Mouse (Mus musculus) gastrocnemius, adult 2 months (tissue): ENCODE data around the gene Psmd12. TPM values are rescaled to one million over a fixed set of nuclear protein-coding genes. Genes with fewer than 3 reads are reported as not detected.

Experiments used
- DNase-seq: peaks from one replicate; pipeline ENCODE4 v3.0.0; 2022
- H3K27ac ChIP-seq: fragments of 200-600 bp; 2 replicates; pipeline ENCODE4 v1.8.1; 2022; ENCODE audit warnings: mild to moderate bottlenecking
- H3K4me3 ChIP-seq: fragments of 200-600 bp; 2 replicates; pipeline ENCODE4 v1.8.1; 2022; ENCODE audit warnings: mild to moderate bottlenecking, moderate library complexity
- CTCF ChIP-seq: fragments of 200-600 bp; IDR thresholded peaks from 2 replicates; pipeline ENCODE4 v1.8.1; 2022; ENCODE audit warnings: antibody characterized with exemption, mild to moderate bottlenecking, moderate library complexity
- intact Hi-C: fragments of 180-260 bp; cut with DNase I; formaldehyde crosslinking; loops from one replicate; pipeline ENCODE4 v1.15.1; 2025
- total RNA-seq, 2 experiments: library from RNA; stranded (reverse); gene quantifications; 2 replicates each; pipeline ENCODE4 v1.2.3; 2021

The Psmd12 gene
- total RNA-seq, 2 experiments from 2014 or later, result 105 to 106 TPM

GRCm38 (mm10) chr11:107465041-107465440, 14.2 kb upstream of the Psmd12 start:
- intact Hi-C loops, result no loop called here
- no peak for TF ChIP-seq CTCF
- no peak overlapping the region for H3K4me3 ChIP-seq

GRCm38 (mm10) chr11:107465969-107466368, 13.3 kb upstream of the Psmd12 start:
- Histone ChIP-seq H3K4me3 (no peak overlapping the region), H3K27ac (peak overlapping the region; percentile 28; the same call in 1 of the 2 replicates)
- DNase-seq, result no peak
- intact Hi-C loops, result no loop called here
- TF ChIP-seq CTCF, result no peak

More at GRCm38 (mm10) chr11:107465041-107465440, 14.2 kb upstream of the Psmd12 start:
- no peak for DNase-seq
- H3K27ac ChIP-seq, result peak overlapping the region; percentile 35; the same call in 1 of the 2 replicates

- H3K4me3 ChIP-seq, result peak overlapping the region; percentile 15
- no peak for DNase-seq
- TF ChIP-seq CTCF, result no peak
- intact Hi-C loops, result no loop called here
- peak overlapping the region; percentile 5; the same call in 1 of the 2 replicates for H3K27ac ChIP-seq
These were observed 12.5 kb upstream of the Psmd12 start for GRCm38 (mm10) chr11:107466611-107467391.

- H3K4me3 ChIP-seq, result peak overlapping the region; percentile 76
- intact Hi-C loops, result loop anchor here (1.0 to 2.0 kb wide), 3 partner anchors 75 to 134 kb away; no protein-coding TSS in a partner anchor
- DNase-seq, result no peak
- no peak for TF ChIP-seq CTCF
- H3K27ac ChIP-seq, result peak overlapping the region; percentile 92
These were observed 10.8 kb upstream of the Psmd12 start for GRCm38 (mm10) chr11:107468252-107469030.

- TF ChIP-seq CTCF, result peak; percentile 99
- Histone ChIP-seq H3K4me3 (peak overlapping the region; percentile 76), H3K27ac (peak overlapping the region; percentile 92)
- peak; percentile 86 for DNase-seq
- intact Hi-C loops, result loop anchor here (1.0 to 2.0 kb wide), 3 partner anchors 76 to 134 kb away; no protein-coding TSS in a partner anchor
These were observed 10.2 kb upstream of the Psmd12 start for GRCm38 (mm10) chr11:107469031-107469522.

- DNase-seq, result peak; percentile 82
- intact Hi-C loops, result loop anchor here (1.0 to 2.0 kb wide), 4 partner anchors 76 to 193 kb away; no protein-coding TSS in a partner anchor
- Histone ChIP-seq H3K4me3 (peak overlapping the region; percentile 76), H3K27ac (peak overlapping the region; percentile 92)
- no peak for TF ChIP-seq CTCF
These were observed 9.5 kb upstream of the Psmd12 start for GRCm38 (mm10) chr11:107469523-107470371.

- TF ChIP-seq CTCF, result no peak
- intact Hi-C loops, result loop anchor here (2.0 kb wide), 1 partner anchor 194 kb away; no protein-coding TSS in a partner anchor
- H3K4me3 ChIP-seq, result peak within 1 kb of the TSS; percentile 76
- peak within 1 kb of the TSS; percentile 92 for H3K27ac ChIP-seq
- peak; percentile 89 for DNase-seq
These were observed 8.7 kb upstream of the Psmd12 start, which contains the start of gene Pitpnc1 for GRCm38 (mm10) chr11:107470521-107471041. TSS of gene Pitpnc1 (minus strand) at chr11:107470699.

- intact Hi-C loops, result loop anchor here (2.0 kb wide), 1 partner anchor 194 kb away; no protein-coding TSS in a partner anchor
- Histone ChIP-seq H3K4me3 (peak overlapping the region; percentile 76), H3K27ac (peak overlapping the region; percentile 92)
- no peak for TF ChIP-seq CTCF
- no peak for DNase-seq
These were observed 8.1 kb upstream of the Psmd12 start for GRCm38 (mm10) chr11:107471071-107471720.

GRCm38 (mm10) chr11:107472304-107472703, 7.0 kb upstream of the Psmd12 start:
- H3K27ac ChIP-seq, result no peak overlapping the region
- intact Hi-C loops, result loop anchor here (2.0 kb wide), 1 partner anchor 258 kb away; no protein-coding TSS in a partner anchor
- TF ChIP-seq CTCF, result no peak

GRCm38 (mm10) chr11:107473137-107473820, 6.0 kb upstream of the Psmd12 start:
- intact Hi-C loops, result loop anchor here (2.0 kb wide), 1 partner anchor 258 kb away; no protein-coding TSS in a partner anchor
- no peak overlapping the region for H3K27ac ChIP-seq
- no peak overlapping the region for H3K4me3 ChIP-seq
- TF ChIP-seq CTCF, result peak; percentile 86
- DNase-seq, result peak; percentile 32

More at GRCm38 (mm10) chr11:107472304-107472703, 7.0 kb upstream of the Psmd12 start:
- DNase-seq, result no peak
- H3K4me3 ChIP-seq, result no peak overlapping the region

- intact Hi-C loops, result no loop called here
- peak overlapping the region; percentile 99 for H3K27ac ChIP-seq
- no peak for TF ChIP-seq CTCF
- no peak for DNase-seq
- H3K4me3 ChIP-seq, result peak overlapping the region; percentile 97
These were observed 549 bp downstream of the Psmd12 start for GRCm38 (mm10) chr11:107479862-107480203.
